Mouse (Mus musculus) E14TG2a.4 (cell line): Measurements from ENCODE around the gene Cyp27a1.

Source experiments
- H3K27me3 ChIP-seq: 2 replicates; pipeline ENCODE4 v1.6.1; 2014; ENCODE audit warnings: low read length, control low read depth; ENCODE audit not compliant: insufficient read depth
- H3K36me3 ChIP-seq: 2 replicates; pipeline ENCODE4 v1.6.1; 2014; ENCODE audit warnings: low read length, control low read depth; ENCODE audit not compliant: insufficient read depth
- H3K4me1 ChIP-seq: replicated peaks from 2 replicates; pipeline ENCODE4 v1.6.1; 2014; ENCODE audit warnings: low read depth, low read length, control low read depth
- H3K4me3 ChIP-seq: replicated peaks from 2 replicates; pipeline ENCODE4 v1.5.1; 2014; ENCODE audit warnings: mild to moderate bottlenecking, low read length
- H3K9me3 ChIP-seq: 2 replicates; pipeline ENCODE4 v1.6.1; 2014; ENCODE audit warnings: low read length, control low read depth
- CTCF ChIP-seq: conservative IDR thresholded peaks from 2 replicates; pipeline ENCODE4 v1.5.1; 2014; ENCODE audit warnings: low read length
- NANOG ChIP-seq: IDR thresholded peaks from 2 replicates; pipeline ENCODE4 v1.6.1; 2014; ENCODE audit warnings: borderline replicate concordance, low read length, mixed read lengths
- POU5F1 ChIP-seq: IDR thresholded peaks from 2 replicates; pipeline ENCODE4 v1.6.1; 2014; ENCODE audit warnings: low read length, borderline replicate concordance

The Cyp27a1 gene

GRCm38 (mm10) chr1:74713859-74714730, 721 bp downstream of the Cyp27a1 start:
- Histone ChIP-seq H3K27me3 (peaks cover 29% of the 10 kb centered on the region), H3K4me1 (peaks cover 17% of the 10 kb centered on the region), H3K9me3 (no peaks in the 10 kb centered on the region), H3K4me3 (peak overlapping the region; percentile 81), H3K36me3 (no peaks in the 10 kb centered on the region)
- TF ChIP-seq NANOG (no peak), CTCF (no peak), POU5F1 (no peak)

- Histone ChIP-seq H3K36me3 (no peaks in the 10 kb centered on the region), H3K4me3 (no peak overlapping the region), H3K4me1 (peaks cover 14% of the 10 kb centered on the region), H3K27me3 (peaks cover 29% of the 10 kb centered on the region), H3K9me3 (no peaks in the 10 kb centered on the region)
- no peak for TF ChIP-seq NANOG
- no peak for TF ChIP-seq CTCF
- TF ChIP-seq POU5F1 = no peak
Observed at GRCm38 (mm10) chr1:74714967-74715366, 1.6 kb downstream of the Cyp27a1 start.

- H3K36me3 ChIP-seq = no peaks in the 10 kb centered on the region
- peaks cover 14% of the 10 kb centered on the region for H3K4me1 ChIP-seq
- TF ChIP-seq NANOG (no peak), POU5F1 (no peak), CTCF (no peak)
- H3K4me3 ChIP-seq = no peak overlapping the region
- H3K9me3 ChIP-seq = no peaks in the 10 kb centered on the region
- peaks cover 29% of the 10 kb centered on the region for H3K27me3 ChIP-seq
Observed at GRCm38 (mm10) chr1:74715468-74715867, 2.1 kb downstream of the Cyp27a1 start.

- H3K9me3 ChIP-seq = no peaks in the 10 kb centered on the region
- peaks cover 29% of the 10 kb centered on the region for H3K27me3 ChIP-seq
- H3K4me1 ChIP-seq = peaks cover 14% of the 10 kb centered on the region
- H3K4me3 ChIP-seq = no peak overlapping the region
- TF ChIP-seq NANOG (no peak), CTCF (no peak), POU5F1 (no peak)
- H3K36me3 ChIP-seq = no peaks in the 10 kb centered on the region
Observed at GRCm38 (mm10) chr1:74715886-74716285, 2.5 kb downstream of the Cyp27a1 start.

- H3K4me1 ChIP-seq = peaks cover 9% of the 10 kb centered on the region; the same call in 1 of the 2 replicates
- no peaks in the 10 kb centered on the region for H3K9me3 ChIP-seq
- peaks cover 22% of the 10 kb centered on the region for H3K27me3 ChIP-seq
- no peaks in the 10 kb centered on the region for H3K36me3 ChIP-seq
- no peak overlapping the region for H3K4me3 ChIP-seq
- no peak for TF ChIP-seq NANOG
- TF ChIP-seq CTCF = no peak
- no peak for TF ChIP-seq POU5F1
Observed at GRCm38 (mm10) chr1:74718113-74718512, 4.7 kb downstream of the Cyp27a1 start.

- Histone ChIP-seq H3K4me3 (no peak overlapping the region), H3K36me3 (no peaks in the 10 kb centered on the region), H3K9me3 (no peaks in the 10 kb centered on the region), H3K27me3 (peaks cover 11% of the 10 kb centered on the region), H3K4me1 (no peaks in the 10 kb centered on the region)
- TF ChIP-seq NANOG (no peak), POU5F1 (no peak)
Observed at GRCm38 (mm10) chr1:74719281-74719680, 5.9 kb downstream of the Cyp27a1 start.

GRCm38 (mm10) chr1:74721657-74722056, 8.3 kb downstream of the Cyp27a1 start:
- H3K9me3 ChIP-seq = no peaks in the 10 kb centered on the region
- no peaks in the 10 kb centered on the region for H3K27me3 ChIP-seq
- no peaks in the 10 kb centered on the region for H3K4me1 ChIP-seq
- TF ChIP-seq CTCF = no peak
- no peak for TF ChIP-seq POU5F1
- TF ChIP-seq NANOG = no peak
- H3K36me3 ChIP-seq = no peaks in the 10 kb centered on the region
- H3K4me3 ChIP-seq = no peak overlapping the region

GRCm38 (mm10) chr1:74723748-74724147, 10.4 kb downstream of the Cyp27a1 start:
- Histone ChIP-seq H3K36me3 (no peaks in the 10 kb centered on the region), H3K4me1 (no peaks in the 10 kb centered on the region), H3K27me3 (no peaks in the 10 kb centered on the region), H3K4me3 (no peak overlapping the region), H3K9me3 (no peaks in the 10 kb centered on the region)
- TF ChIP-seq CTCF (peak; percentile 79), POU5F1 (no peak)
